Mouse (Mus musculus): ENCODE results near the gene Smco1. TPM values are rescaled to one million over a fixed set of nuclear protein-coding genes. Genes with fewer than 3 reads are reported as not detected.

Gene Smco1
- 0.48 to 0.99 TPM (median 0.68 TPM) in 4 replicates for total RNA-seq (2023; ENCODE audit: inconsistent age)

DNA sequence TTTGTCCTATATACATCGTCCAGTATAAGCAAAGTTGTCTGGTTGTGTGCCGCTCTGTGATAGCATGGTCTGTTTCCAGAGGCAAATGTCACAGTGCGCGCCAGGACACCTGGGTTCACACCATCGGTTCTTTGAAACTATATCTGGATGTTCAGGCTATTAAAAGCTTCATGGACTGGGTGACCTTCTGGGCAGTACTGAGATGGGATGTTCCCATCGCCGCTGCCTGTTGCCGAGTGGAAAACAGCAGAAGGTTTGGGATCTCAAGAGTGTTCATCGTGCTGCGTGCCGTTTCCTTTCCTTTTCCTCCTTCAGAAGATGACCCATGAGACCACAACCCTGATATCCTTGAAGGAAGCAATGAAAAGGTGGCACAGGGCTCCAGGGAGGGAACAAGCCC lies at the start of gene Smco1:
Gene Smco1 (plus strand): TSS at position 178 of the 400 bp plus-strand sequence.

DNA sequence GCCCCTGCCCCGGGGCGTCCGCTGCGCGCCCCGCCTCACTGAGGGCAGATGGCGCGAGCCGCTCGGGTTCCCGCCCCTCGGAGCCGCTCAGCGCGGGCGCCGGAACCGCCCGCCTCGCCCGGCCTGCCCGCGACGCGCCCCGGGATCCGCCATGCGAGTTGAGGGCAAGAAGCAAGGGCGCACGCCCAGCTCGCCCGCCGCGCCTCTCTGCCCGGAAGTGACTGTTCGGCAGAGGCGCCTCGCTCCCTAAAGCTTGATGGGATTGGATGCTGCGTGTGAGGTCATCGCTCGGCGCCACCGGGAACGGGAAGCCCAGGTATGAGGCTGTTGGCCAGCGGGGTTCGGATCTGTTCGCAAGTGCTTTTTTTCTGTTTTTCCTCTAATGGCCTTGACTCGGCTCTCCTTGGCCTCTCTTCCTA lies 24.3 kb upstream of the Smco1 start, which contains the start of the genes Fbxo45 and Wdr53:
Gene Fbxo45 (minus strand): TSS at position 207 of the 419 bp plus-strand sequence.
Gene Wdr53 (plus strand): TSS at position 276 of the 419 bp plus-strand sequence.

DNA sequence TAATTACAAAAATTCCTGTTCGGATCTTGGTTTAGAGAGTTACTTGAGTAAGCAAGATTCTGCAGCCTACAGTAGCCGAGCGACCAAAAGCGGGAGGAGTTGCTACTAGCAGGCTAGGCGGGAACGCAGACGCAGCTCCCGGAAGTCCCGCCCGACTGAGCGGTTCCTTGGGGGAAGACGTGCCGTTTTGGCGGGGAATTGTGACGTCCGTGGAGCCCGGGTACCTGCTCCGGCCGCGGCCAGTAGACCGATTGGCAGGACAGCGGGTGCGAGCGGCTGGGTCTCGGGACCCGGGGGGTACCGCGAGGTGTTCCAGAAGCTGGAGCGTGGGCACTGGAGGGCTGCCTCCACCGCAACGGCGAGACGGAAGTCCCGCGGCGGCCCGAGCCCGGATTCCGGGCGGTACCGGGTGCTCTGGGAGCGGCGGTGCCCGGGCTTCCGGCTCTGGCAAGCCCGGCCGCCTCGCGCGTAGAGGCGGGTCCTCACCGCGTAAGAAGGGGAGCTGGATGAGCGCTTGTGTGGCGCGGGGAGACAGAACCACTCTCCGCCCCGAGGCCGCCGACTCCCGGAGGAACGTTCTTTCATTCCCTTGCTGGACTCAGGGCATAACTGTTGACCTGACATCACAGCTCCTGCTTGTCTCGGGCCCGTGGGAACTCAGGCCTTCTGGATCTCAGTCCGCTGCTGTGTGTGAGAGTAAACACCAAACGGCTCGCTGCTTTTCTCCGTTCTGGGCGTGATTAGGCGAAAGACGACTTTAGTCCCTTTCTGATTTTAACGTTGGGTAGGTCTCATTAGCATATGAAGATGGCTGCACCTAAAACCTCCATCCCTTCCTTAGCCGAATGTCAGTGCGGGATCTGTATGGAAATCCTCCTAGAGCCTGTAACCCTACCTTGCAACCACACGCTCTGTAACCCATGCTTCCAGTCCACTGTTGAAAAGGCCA lies 6.3 kb downstream of the Smco1 start, which contains the start of gene Rnf168:
Gene Rnf168 (plus strand): TSS at position 152 of the 949 bp plus-strand sequence.

Other genes starting within 250 kb of the Smco1 start
- gene Pak2, start 192.1 kb upstream of the Smco1 start, total RNA-seq (2023; ENCODE audit: inconsistent age): 75.2 to 82.6 TPM (median 81.7 TPM) in 4 replicates
- 22.4 to 32.2 TPM (median 28.8 TPM) in 4 replicates for gene Pigx, start 171.7 kb upstream of the Smco1 start, total RNA-seq (2023; ENCODE audit: inconsistent age)
- gene Cep19, start 171.7 kb upstream of the Smco1 start, total RNA-seq (2023; ENCODE audit: inconsistent age): 3.6 to 6.2 TPM (median 4.4 TPM) in 4 replicates
- 275 to 293 TPM (median 287 TPM) in 4 replicates for gene Nrros, start 105.9 kb upstream of the Smco1 start, total RNA-seq (2023; ENCODE audit: inconsistent age)
- gene Bex6, start 91.6 kb upstream of the Smco1 start, total RNA-seq (2023; ENCODE audit: inconsistent age): not detected in 4 replicates
- 8.8 to 10.3 TPM (median 9.9 TPM) in 4 replicates for gene Fbxo45, start 24.3 kb upstream of the Smco1 start, total RNA-seq (2023; ENCODE audit: inconsistent age)
- 8.6 to 14.0 TPM (median 12.9 TPM) in 4 replicates for gene Wdr53, start 24.2 kb upstream of the Smco1 start, total RNA-seq (2023; ENCODE audit: inconsistent age)
- 12.8 to 17.4 TPM (median 14.9 TPM) in 4 replicates for gene Rnf168, start 6.0 kb downstream of the Smco1 start, total RNA-seq (2023; ENCODE audit: inconsistent age)
- 60.9 to 71.7 TPM (median 68.2 TPM) in 4 replicates for gene Ubxn7, start 60.8 kb downstream of the Smco1 start, total RNA-seq (2023; ENCODE audit: inconsistent age)
- gene Tm4sf19, start 129.0 kb downstream of the Smco1 start, total RNA-seq (2023; ENCODE audit: inconsistent age): 0.42 TPM in 1 of 4 replicates, not detected in the others
- gene Tctex1d2, start 148.2 kb downstream of the Smco1 start, total RNA-seq (2023; ENCODE audit: inconsistent age): 4.3 to 6.6 TPM (median 5.2 TPM) in 4 replicates
- 50.1 to 69.7 TPM (median 59.3 TPM) in 4 replicates for gene Pcyt1a, start 159.5 kb downstream of the Smco1 start, total RNA-seq (2023; ENCODE audit: inconsistent age)
- not detected in 4 replicates for gene Slc51a, start 216.4 kb downstream of the Smco1 start, total RNA-seq (2023; ENCODE audit: inconsistent age)
- not detected in 4 replicates for gene Zdhhc19, start 224.8 kb downstream of the Smco1 start, total RNA-seq (2023; ENCODE audit: inconsistent age)